Mouse (Mus musculus) lung, postnatal 0 days (tissue): ENCODE results near the gene Kcnd1.

Source experiments
- CTCF ChIP-seq: IDR thresholded peaks from 2 replicates; pipeline ENCODE4 v1.5.1; 2016; ENCODE audit warnings: antibody characterized with exemption, mild to moderate bottlenecking
- EP300 ChIP-seq: IDR thresholded peaks from 2 replicates; pipeline ENCODE4 v1.6.1; 2016; ENCODE audit warnings: antibody characterized with exemption, mild to moderate bottlenecking, control low read depth

- TF ChIP-seq CTCF (0 out of 2 replicates have a peak, but pooled peaks have one; percentile 2), EP300 (no peak)
Observed at GRCm38 (mm10) chrX:7841163-7842162, 19.4 kb downstream of the Kcnd1 start, which contains the start of gene Otud5.
